Mouse (Mus musculus) c-Kit-positive CD71-positive TER-119-positive erythroid progenitor cells, embryonic 14.5 days (primary cell): ENCODE data around the gene Idh2.
"Not testable (repeated sequence)": the region's sequence is repeated elsewhere in the genome, so short reads cannot be mapped to it uniquely, and the experiment has no call there.

Source experiments
- DNase-seq: peaks from one replicate; pipeline ENCODE4 v3.0.0-alpha.2; 2013; ENCODE audit warnings: low spot score

Idh2 gene

GRCm38 (mm10) chr7:80115224-80115590, at the start of gene Idh2:
Gene Idh2 (minus strand): TSS chr7:80115392.
- DNase-seq, result peak; percentile 76

GRCm38 (mm10) chr7:80160945-80161306, 45.7 kb upstream of the Idh2 start:
- DNase-seq, result no peak

- DNase-seq, result no peak
These were observed 45.2 kb upstream of the Idh2 start for GRCm38 (mm10) chr7:80160293-80160944.

- no peak for DNase-seq
These were observed 43.5 kb upstream of the Idh2 start for GRCm38 (mm10) chr7:80158496-80159268.

GRCm38 (mm10) chr7:80156711-80157227, 41.6 kb upstream of the Idh2 start:
- peak; percentile 68 for DNase-seq

- DNase-seq, result no peak
These were observed 39.5 kb upstream of the Idh2 start for GRCm38 (mm10) chr7:80154689-80155088.

- no peak for DNase-seq
These were observed 37.6 kb upstream of the Idh2 start for GRCm38 (mm10) chr7:80152756-80153155.

- peak; percentile 73 for DNase-seq
These were observed 37.0 kb upstream of the Idh2 start for GRCm38 (mm10) chr7:80152152-80152551.

GRCm38 (mm10) chr7:80149356-80149755, 34.2 kb upstream of the Idh2 start:
- DNase-seq, result no peak

- DNase-seq, result peak; percentile 96
These were observed 30.9 kb upstream of the Idh2 start for GRCm38 (mm10) chr7:80146077-80146476.

GRCm38 (mm10) chr7:80144695-80145094, 29.5 kb upstream of the Idh2 start:
- DNase-seq, result peak; percentile 24

- peak; percentile 15 for DNase-seq
These were observed 28.4 kb upstream of the Idh2 start for GRCm38 (mm10) chr7:80143331-80144273.

- DNase-seq, result peak; percentile 64
These were observed 25.6 kb upstream of the Idh2 start for GRCm38 (mm10) chr7:80140815-80141214.

- DNase-seq, result no peak
These were observed 23.2 kb upstream of the Idh2 start for GRCm38 (mm10) chr7:80138375-80138774.

GRCm38 (mm10) chr7:80135173-80135532, 20.0 kb upstream of the Idh2 start:
- DNase-seq, result no peak

GRCm38 (mm10) chr7:80134454-80135172, 19.4 kb upstream of the Idh2 start:
- DNase-seq, result no peak

GRCm38 (mm10) chr7:80132541-80132940, 17.3 kb upstream of the Idh2 start:
- DNase-seq, result peak; percentile 77

GRCm38 (mm10) chr7:80131315-80131714, 16.1 kb upstream of the Idh2 start:
- DNase-seq, result not testable (repeated sequence)

GRCm38 (mm10) chr7:80130344-80131055, 15.3 kb upstream of the Idh2 start:
- no peak for DNase-seq

GRCm38 (mm10) chr7:80129278-80129677, 14.1 kb upstream of the Idh2 start:
- no peak for DNase-seq

GRCm38 (mm10) chr7:80123672-80124071, 8.5 kb upstream of the Idh2 start:
- no peak for DNase-seq
